Mouse (Mus musculus) ES-E14 (cell line): ENCODE data around the gene Tuba3b.

Experiments
- CHD2 ChIP-seq: IDR thresholded peaks from 2 replicates; pipeline ENCODE4 v1.6.1; 2014; ENCODE audit warnings: mild to moderate bottlenecking, low read depth, low read length, inconsistent platforms
- HCFC1 ChIP-seq: IDR thresholded peaks from 2 replicates; pipeline ENCODE4 v1.6.1; 2012; ENCODE audit warnings: low read length, inconsistent platforms, borderline replicate concordance; ENCODE audit not compliant: insufficient read depth
- MAFK ChIP-seq: IDR thresholded peaks from 2 replicates; pipeline ENCODE4 v1.6.1; 2014; ENCODE audit warnings: mild to moderate bottlenecking, low read depth, low read length, inconsistent platforms; ENCODE audit not compliant: insufficient read depth
- ZC3H11A ChIP-seq: IDR thresholded peaks from 2 replicates; pipeline ENCODE4 v1.6.1; 2012; ENCODE audit warnings: low read depth, mild to moderate bottlenecking, inconsistent platforms, low read length, borderline replicate concordance
- ZNF384 ChIP-seq: IDR thresholded peaks from 2 replicates; pipeline ENCODE4 v1.6.1; 2012; ENCODE audit warnings: low read depth, low read length, inconsistent platforms

DNA sequence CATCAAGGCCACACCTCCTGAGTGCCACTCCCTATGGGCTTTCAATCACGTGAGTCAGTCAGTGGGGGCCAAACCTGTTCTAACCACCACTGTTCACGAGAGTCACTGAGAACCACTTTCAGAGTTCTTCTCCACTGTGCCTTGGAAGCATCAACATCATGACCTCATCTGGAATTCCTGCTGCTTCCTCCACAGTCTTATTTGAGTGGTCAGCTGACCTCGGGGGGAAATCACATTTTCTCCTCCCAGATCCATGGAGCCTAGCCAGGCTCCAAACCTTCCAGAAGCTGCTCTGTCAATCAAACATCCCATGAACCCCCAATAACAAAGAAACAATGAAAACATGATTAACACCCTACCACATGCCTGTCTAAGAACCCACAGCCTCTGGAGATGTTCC, 52.1 kb downstream of the Tuba3b start:
- TF ChIP-seq HCFC1 (no peak), ZC3H11A (no peak), CHD2 (no peak), ZNF384 (no peak), MAFK (no peak)
